In the genomic region with DNA sequence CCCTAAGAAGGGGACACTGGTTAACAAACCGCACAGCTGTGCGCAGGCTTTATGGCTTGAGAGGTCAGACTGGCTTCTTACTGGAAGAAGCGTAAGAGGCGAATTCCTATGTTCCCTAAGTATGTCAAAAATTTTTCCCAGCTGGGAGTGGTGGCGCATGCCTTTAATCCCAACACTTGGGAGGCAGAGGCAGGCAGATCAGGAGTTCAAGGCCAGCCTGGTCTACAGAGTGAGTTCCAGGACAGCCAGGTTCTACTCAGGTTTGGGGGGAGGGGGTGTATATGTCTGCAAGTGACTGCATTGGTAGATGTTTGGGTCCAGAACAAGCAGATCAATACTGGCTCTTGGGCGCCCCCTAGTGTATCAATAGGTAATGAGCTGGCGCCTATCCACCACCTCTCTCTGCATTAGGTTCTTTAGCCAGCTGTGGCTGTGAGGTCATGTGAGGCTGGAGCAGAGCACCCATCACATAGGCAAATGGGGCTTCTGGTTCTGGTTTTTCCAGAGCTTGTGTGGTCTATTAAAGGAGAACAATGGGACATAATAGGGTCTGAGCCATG, we compare ENCODE assay signal across 8 mouse cellular contexts. TPM values are rescaled to one million over a fixed set of nuclear protein-coding genes. Genes with fewer than 3 reads are reported as not detected.
DNase-seq lines count a peak whose midpoint lies in the region; ATAC-seq lines count a peak whose summit lies in the region.

No protein-coding gene starts in this region.

- peak; percentile 87 for DNase-seq in MN1 (ENCODE audit: low spot score)
- DNase-seq in cerebellum, adult 11-12 months, result peak; percentile 63
- peak; percentile 80 for DNase-seq in induced T-regulatory cell, adult 2 months (ENCODE audit: low read depth)
- peak; percentile 74 to 75 for DNase-seq in left cerebral cortex, adult 8-10 months (ENCODE audit: low spot score in 2 of 2)
- peak; percentile 76 for DNase-seq in mesoderm, embryonic 11.5 days (ENCODE audit: low read depth, low spot score)
- peak; percentile 72 for DNase-seq in right cerebral cortex, postnatal 25 days
- peak; percentile 76 for DNase-seq in urinary bladder, postnatal 25 days (ENCODE audit: low spot score)

- peak; percentile 10; the same call in 1 of the 2 replicates for ATAC-seq in frontal cortex, adult (ENCODE audit: low TSS enrichment)

RNA-seq across cellular contexts. Expression of gene H1fx, which starts 16.3 kb away (rescaled TPM):
- 10 to 100 TPM; 45.4 to 53.5 (median 49.3) TPM for total RNA-seq in left cerebral cortex, adult 8-10 months (2022)

RNA-seq across cellular contexts. Expression of gene Rab7, which starts 47.3 kb away (rescaled TPM):
- total RNA-seq in left cerebral cortex, adult 8-10 months (2022), result 100 to 1,000 TPM; 323 to 394 (median 346) TPM

Comparison
In these comparisons a context has a peak if more than half of its experiments do, and no peak if none do; other contexts are left out.
1. Peak in every context shown above with its lines: DNase-seq and ATAC-seq.